Mouse (Mus musculus) liver, embryonic 13.5 days (tissue): Measurements from ENCODE around the gene Prdx1. TPM values are rescaled to one million over a fixed set of nuclear protein-coding genes. Genes with fewer than 3 reads are reported as not detected.
A peak's percentile ranks its signal among the peaks of the same experiment; 100 is the strongest.

Source experiments
- ATAC-seq: fragments of 200-750 bp; cut with Nextera tagmentation; 2 replicates; pipeline ENCODE4 v1.8.0; 2017; ENCODE audit warnings: low read depth, mild to moderate bottlenecking, moderate number of reproducible peaks, moderate library complexity
- DNase-seq: peaks from one replicate; pipeline ENCODE4 v3.0.0; 2022
- H3K27ac ChIP-seq: fragments of 300-500 bp; sonication (generic); 2 replicates; pipeline ENCODE4 v1.5.1; 2015; ENCODE audit warnings: moderate library complexity, mild to moderate bottlenecking, inconsistent platforms
- H3K27me3 ChIP-seq: fragments of 300-500 bp; sonication (generic); 2 replicates; pipeline ENCODE4 v1.6.1; 2015; ENCODE audit warnings: mild to moderate bottlenecking, inconsistent platforms
- H3K36me3 ChIP-seq: fragments of 300-500 bp; sonication (generic); 2 replicates; pipeline ENCODE4 v1.6.1; 2015; ENCODE audit warnings: mild to moderate bottlenecking, inconsistent platforms
- H3K4me1 ChIP-seq: fragments of 300-500 bp; sonication (generic); replicated peaks from 2 replicates; pipeline ENCODE4 v1.6.1; 2015; ENCODE audit warnings: inconsistent platforms
- H3K4me2 ChIP-seq: fragments of 300-500 bp; sonication (generic); 2 replicates; pipeline ENCODE4 v1.6.1; 2015; ENCODE audit warnings: inconsistent platforms, mild to moderate bottlenecking, moderate library complexity
- H3K4me3 ChIP-seq: fragments of 300-500 bp; sonication (generic); replicated peaks from 2 replicates; pipeline ENCODE4 v1.5.1; 2015; ENCODE audit warnings: mild to moderate bottlenecking, inconsistent platforms
- H3K9ac ChIP-seq: fragments of 300-500 bp; sonication (generic); 2 replicates; pipeline ENCODE4 v1.6.1; 2015; ENCODE audit warnings: mild to moderate bottlenecking, inconsistent platforms
- H3K9me3 ChIP-seq: fragments of 300-500 bp; sonication (generic); replicated peaks from 2 replicates; pipeline ENCODE4 v1.6.1; 2016; ENCODE audit warnings: inconsistent platforms
- WGBS: fragments of 180-500 bp; shearing (Covaris S2); methylation state at CpG from one replicate; pipeline ENCODE4 v1.1.7; 2015; ENCODE audit not compliant: insufficient replicate concordance; 5-methylcytosine and 5-hydroxymethylcytosine counted together
- polyA plus RNA-seq: library from polyadenylated mRNA; unstranded; fragments of >200 nt; fragmentation: Nextera tagmentation; extraction: Ambion mirVana; gene quantifications from 2 replicates; pipeline ENCODE4 v1.2.1, GENCODE M21; 2015

Gene Prdx1
- polyA plus RNA-seq, 1 experiment from 2014 or later = 994 TPM

DNA sequence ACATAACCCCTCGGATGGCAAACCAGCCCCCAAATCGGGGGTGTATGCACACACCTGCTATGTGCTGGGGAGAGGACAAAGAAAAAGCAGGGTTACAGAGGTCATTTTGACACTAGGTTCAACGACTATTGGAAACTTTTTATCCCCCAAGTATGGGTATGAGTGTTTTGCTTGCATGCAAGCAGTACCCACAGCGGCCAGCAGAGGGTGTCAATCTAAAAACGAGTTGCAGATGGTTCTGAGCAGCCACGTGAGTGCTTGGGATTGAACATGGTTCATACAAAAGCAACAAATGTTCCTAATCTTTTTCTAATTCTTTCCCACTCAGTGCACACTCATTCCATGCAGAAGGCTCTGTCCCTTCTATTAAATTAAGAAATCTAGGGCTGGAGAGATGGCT lies 18.5 kb downstream of the Prdx1 start:
- Histone ChIP-seq H3K9ac (no peak overlapping the region), H3K36me3 (peaks cover 23% of the 10 kb centered on the region), H3K4me2 (no peak overlapping the region), H3K27ac (no peak overlapping the region), H3K9me3 (no peaks in the 10 kb centered on the region), H3K4me3 (no peak overlapping the region), H3K4me1 (peaks cover 10% of the 10 kb centered on the region), H3K27me3 (no peaks in the 10 kb centered on the region)
- WGBS = 32% methylated on average over 6 of the region's 6 CpGs
- DNase-seq (peak; percentile 59), ATAC-seq (no peak)

DNA sequence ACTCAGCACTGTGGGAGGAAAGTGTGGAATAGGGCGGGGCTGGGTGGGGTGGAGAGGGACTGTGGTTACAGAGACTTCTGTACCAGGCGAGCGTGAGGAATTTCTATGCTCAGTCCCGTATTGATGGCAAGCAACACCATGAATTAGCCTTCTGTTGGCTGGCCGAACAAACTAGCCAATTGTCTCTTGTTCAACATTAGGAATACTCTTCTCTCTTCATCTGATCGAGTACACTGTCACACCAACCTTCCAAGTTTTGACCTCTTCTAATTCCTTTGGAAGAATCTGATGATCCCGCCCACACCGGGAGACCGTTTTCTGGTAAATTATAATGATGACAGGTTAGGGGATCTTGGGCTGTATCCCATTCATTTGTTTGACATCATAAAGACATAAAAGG lies 22.3 kb downstream of the Prdx1 start:
- no peaks in the 10 kb centered on the region for H3K27me3 ChIP-seq
- H3K9ac ChIP-seq = peak overlapping the region; percentile 78
- peaks cover 10% of the 10 kb centered on the region for H3K36me3 ChIP-seq
- H3K27ac ChIP-seq = no peak overlapping the region
- 5% methylated on average over 9 of the region's 9 CpGs for WGBS
- H3K9me3 ChIP-seq = no peaks in the 10 kb centered on the region
- peak overlapping the region; percentile 90 for H3K4me2 ChIP-seq
- H3K4me3 ChIP-seq = peak overlapping the region; percentile 75
- peaks cover 24% of the 10 kb centered on the region for H3K4me1 ChIP-seq
- ATAC-seq (no peak), DNase-seq (no peak)

DNA sequence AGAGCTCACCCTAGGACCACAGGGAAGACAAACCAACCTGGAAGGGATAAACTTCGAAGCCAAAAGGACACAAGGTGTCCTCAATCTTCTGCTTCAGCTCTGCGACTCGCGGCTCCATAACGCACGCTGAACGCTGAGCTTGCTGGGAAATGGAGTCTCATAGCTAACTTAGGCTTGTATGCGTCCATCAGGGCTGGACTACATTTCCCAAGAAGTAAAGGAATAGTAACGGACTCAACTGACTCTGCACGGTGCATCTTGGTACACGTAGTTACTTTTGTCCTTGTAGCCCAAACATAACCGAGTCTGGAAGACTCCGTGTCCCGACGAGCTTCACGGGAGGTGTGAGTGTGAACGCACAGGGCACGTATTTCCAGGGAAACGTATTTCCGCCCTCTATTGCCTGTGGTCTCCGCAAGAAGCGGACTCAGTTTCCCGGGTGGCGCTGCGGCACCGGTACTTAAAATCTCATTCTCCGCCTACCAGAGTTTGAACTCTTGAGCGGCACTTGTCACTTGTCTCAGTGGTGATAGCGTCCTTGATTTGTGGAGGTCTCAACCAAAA lies 22.9 kb downstream of the Prdx1 start, which contains the start of the genes Mmachc and Ccdc163:
TSS of gene Mmachc (minus strand) at position 206 of the 564 bp plus-strand sequence.
TSS of gene Ccdc163 (plus strand) at position 309 of the 564 bp plus-strand sequence.
- under 1% methylated on average over 29 of the region's 29 CpGs for WGBS
- Histone ChIP-seq H3K27me3 (no peaks in the 10 kb centered on the region), H3K9ac (peak within 1 kb of the TSS; percentile 78), H3K9me3 (no peaks in the 10 kb centered on the region), H3K36me3 (peaks cover 8% of the 10 kb centered on the region), H3K4me1 (peaks cover 24% of the 10 kb centered on the region), H3K27ac (peak within 1 kb of the TSS; percentile 63), H3K4me2 (peak within 1 kb of the TSS; percentile 90), H3K4me3 (peak within 1 kb of the TSS; percentile 75)
- DNase-seq (peak; percentile 85), ATAC-seq (peak; percentile 97)

- ATAC-seq (peak; percentile 2), DNase-seq (no peak)
- no peaks in the 10 kb centered on the region for H3K9me3 ChIP-seq
- peak overlapping the region; percentile 63 for H3K27ac ChIP-seq
- H3K4me2 ChIP-seq = peak overlapping the region; percentile 90
- peak overlapping the region; percentile 78 for H3K9ac ChIP-seq
- peak overlapping the region; percentile 75 for H3K4me3 ChIP-seq
- H3K4me1 ChIP-seq = peaks cover 24% of the 10 kb centered on the region
- WGBS = 6% methylated on average over 9 of the region's 9 CpGs
- peaks cover 3% of the 10 kb centered on the region; the same call in 1 of the 2 replicates for H3K36me3 ChIP-seq
- H3K27me3 ChIP-seq = no peaks in the 10 kb centered on the region
Observed at GRCm38 (mm10) chr4:116708791-116709390, 23.5 kb downstream of the Prdx1 start.

GRCm38 (mm10) chr4:116710154-116710553 lies 24.8 kb downstream of the Prdx1 start:
- 81% methylated on average over 2 of the region's 2 CpGs for WGBS
- no peak overlapping the region for H3K27ac ChIP-seq
- ATAC-seq = no peak
- no peaks in the 10 kb centered on the region for H3K27me3 ChIP-seq
- H3K36me3 ChIP-seq = peaks cover 9% of the 10 kb centered on the region
- H3K4me2 ChIP-seq = no peak overlapping the region
- H3K4me1 ChIP-seq = peaks cover 24% of the 10 kb centered on the region
- H3K9me3 ChIP-seq = no peaks in the 10 kb centered on the region
- H3K4me3 ChIP-seq = no peak overlapping the region
- H3K9ac ChIP-seq = no peak overlapping the region
- DNase-seq = no peak

DNA sequence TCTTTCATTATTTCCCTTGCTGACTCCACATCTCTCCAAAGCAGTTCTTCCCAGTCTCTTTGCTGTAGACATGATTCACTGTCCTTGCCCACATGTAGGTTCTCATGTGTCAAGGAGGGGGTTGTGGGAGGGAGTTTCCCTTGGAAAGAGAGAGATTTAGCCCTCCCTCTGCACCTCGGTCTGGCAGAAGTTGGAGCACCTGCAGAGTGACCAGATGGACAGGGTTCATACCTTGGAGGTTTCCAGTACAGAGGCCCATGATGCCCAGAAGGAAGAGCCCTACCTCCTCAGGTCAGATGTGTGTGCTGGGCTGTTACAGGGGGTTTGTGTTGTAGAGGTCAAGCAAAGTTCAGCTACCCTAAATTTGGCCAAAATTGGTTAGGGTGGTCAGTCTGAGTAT lies 27.2 kb downstream of the Prdx1 start:
- no peaks in the 10 kb centered on the region for H3K27me3 ChIP-seq
- H3K36me3 ChIP-seq = peaks cover 20% of the 10 kb centered on the region
- no peak for DNase-seq
- H3K4me2 ChIP-seq = no peak overlapping the region
- H3K4me3 ChIP-seq = no peak overlapping the region
- 60% methylated on average over 1 of the region's 1 CpGs for WGBS
- H3K27ac ChIP-seq = no peak overlapping the region
- H3K9me3 ChIP-seq = no peaks in the 10 kb centered on the region
- H3K9ac ChIP-seq = no peak overlapping the region
- ATAC-seq = no peak
- H3K4me1 ChIP-seq = peaks cover 18% of the 10 kb centered on the region

GRCm38 (mm10) chr4:116719396-116719795 lies 34.1 kb downstream of the Prdx1 start:
- no peak overlapping the region for H3K4me3 ChIP-seq
- H3K27me3 ChIP-seq = 0 out of 2 replicates have a peak, but pooled peaks cover 4% of the 10 kb centered on the region
- H3K9me3 ChIP-seq = no peaks in the 10 kb centered on the region
- ATAC-seq (no peak), DNase-seq (peak; percentile 38)
- no peak overlapping the region for H3K9ac ChIP-seq
- WGBS = 10% methylated on average over 3 of the region's 3 CpGs
- H3K36me3 ChIP-seq = peaks cover 17% of the 10 kb centered on the region
- H3K4me2 ChIP-seq = no peak overlapping the region
- H3K27ac ChIP-seq = no peak overlapping the region
- H3K4me1 ChIP-seq = peaks cover 22% of the 10 kb centered on the region

DNA sequence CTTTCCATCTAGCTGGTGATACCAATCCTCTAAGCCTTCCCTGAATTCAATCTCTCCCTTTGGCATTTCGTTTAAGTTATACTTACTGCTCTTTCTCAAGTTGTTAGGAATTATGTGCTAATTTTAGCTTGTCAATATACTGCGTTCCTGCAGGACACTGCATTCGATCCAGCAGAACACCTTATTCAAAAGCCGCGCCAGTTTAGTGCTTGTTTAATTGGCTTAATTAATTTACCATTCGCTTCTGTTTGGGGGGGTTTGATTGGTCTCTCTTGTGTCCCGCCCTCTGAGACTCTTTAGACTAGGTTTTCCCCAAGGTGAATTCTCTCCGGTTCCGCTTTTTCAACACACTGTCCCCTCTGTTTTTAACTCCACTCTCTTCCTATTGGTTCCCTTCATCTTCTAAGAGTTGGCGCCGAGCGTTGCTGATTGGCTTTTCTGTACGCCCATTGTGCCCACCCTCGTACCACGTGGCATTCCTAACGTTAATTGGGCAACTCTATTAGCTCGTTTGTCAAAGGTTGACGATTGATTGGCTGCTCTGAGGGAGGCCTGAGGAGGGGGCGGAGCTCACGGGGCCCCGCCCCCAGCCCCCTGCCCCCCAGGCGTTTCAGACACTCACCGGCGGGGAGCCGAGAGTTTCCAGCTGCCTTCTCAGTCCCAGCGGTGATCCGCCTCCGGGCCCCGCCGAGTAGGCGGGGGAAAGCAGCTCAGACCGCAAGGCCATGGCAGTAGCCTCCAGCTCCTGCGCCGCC lies 35.2 kb downstream of the Prdx1 start, which contains the start of gene Tesk2:
TSS of gene Tesk2 (plus strand) at position 606 of the 755 bp plus-strand sequence.
- Histone ChIP-seq H3K9me3 (no peaks in the 10 kb centered on the region), H3K4me2 (peak within 1 kb of the TSS; percentile 98), H3K4me3 (peak within 1 kb of the TSS; percentile 84), H3K36me3 (peaks cover 8% of the 10 kb centered on the region; the same call in 1 of the 2 replicates), H3K9ac (peak within 1 kb of the TSS; percentile 87), H3K27ac (peak within 1 kb of the TSS; percentile 74), H3K27me3 (0 out of 2 replicates have a peak, but pooled peaks cover 4% of the 10 kb centered on the region), H3K4me1 (peaks cover 22% of the 10 kb centered on the region)
- ATAC-seq = peak; percentile 92
- DNase-seq = peak; percentile 89
- WGBS = under 1% methylated on average over 34 of the region's 34 CpGs

GRCm38 (mm10) chr4:116721098-116721628 lies 35.8 kb downstream of the Prdx1 start:
- ATAC-seq (peak; percentile 53; the same call in 1 of the 2 replicates), DNase-seq (no peak)
- Histone ChIP-seq H3K4me3 (peak overlapping the region; percentile 84), H3K27ac (peak overlapping the region; percentile 74), H3K9ac (peak overlapping the region; percentile 87), H3K9me3 (no peaks in the 10 kb centered on the region), H3K4me2 (peak overlapping the region; percentile 98), H3K36me3 (peaks cover 3% of the 10 kb centered on the region; the same call in 1 of the 2 replicates), H3K27me3 (0 out of 2 replicates have a peak, but pooled peaks cover 4% of the 10 kb centered on the region), H3K4me1 (peaks cover 22% of the 10 kb centered on the region)
- 1% methylated on average over 29 of the region's 29 CpGs for WGBS

DNA sequence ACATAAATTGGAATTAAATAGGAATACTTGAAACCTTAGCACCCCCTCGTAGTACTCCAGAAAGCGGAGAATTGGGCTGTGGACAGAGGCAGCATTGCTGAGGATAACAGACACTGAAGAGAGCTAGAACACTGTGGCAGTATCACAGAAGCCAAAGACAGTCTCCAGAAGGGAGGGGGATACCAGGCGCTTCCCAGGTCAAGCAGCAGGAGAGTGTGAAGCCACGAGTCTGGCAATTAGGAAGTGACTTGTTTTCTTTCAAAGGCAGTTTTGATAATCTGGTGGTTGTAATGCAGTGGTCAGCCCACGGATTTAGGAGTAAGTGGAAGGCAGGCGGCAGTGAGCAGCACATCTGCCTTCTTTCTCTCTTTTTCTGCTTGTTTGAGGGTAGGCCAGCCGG lies 36.9 kb downstream of the Prdx1 start:
- no peak overlapping the region; the same call in 1 of the 2 replicates for H3K4me3 ChIP-seq
- no peaks in the 10 kb centered on the region for H3K9me3 ChIP-seq
- H3K27me3 ChIP-seq = 0 out of 2 replicates have a peak, but pooled peaks cover 4% of the 10 kb centered on the region
- no peaks in the 10 kb centered on the region for H3K36me3 ChIP-seq
- H3K4me2 ChIP-seq = peak overlapping the region; percentile 98
- DNase-seq (no peak), ATAC-seq (no peak)
- no peak overlapping the region for H3K27ac ChIP-seq
- H3K9ac ChIP-seq = no peak overlapping the region
- H3K4me1 ChIP-seq = peaks cover 22% of the 10 kb centered on the region
- WGBS = 48% methylated on average over 7 of the region's 7 CpGs

DNA sequence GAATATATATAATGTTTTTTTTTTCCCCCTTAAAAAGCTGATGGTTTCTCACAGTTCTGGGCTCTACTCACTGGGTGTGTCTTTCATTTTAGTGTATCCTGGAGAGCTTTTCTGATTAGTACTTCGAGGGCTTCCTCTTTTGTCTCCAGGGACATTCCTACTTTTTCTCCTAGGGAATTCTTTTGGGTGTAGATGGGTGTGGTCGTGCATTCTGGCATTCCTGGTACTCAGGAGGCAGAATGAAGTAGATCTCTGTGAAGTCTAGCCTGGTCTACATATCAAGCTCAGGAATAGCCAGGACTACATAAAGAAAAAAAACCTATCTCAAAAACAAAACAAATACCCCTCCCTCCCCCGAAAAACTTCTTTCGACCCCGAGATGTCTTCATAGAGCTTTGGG lies 40.1 kb downstream of the Prdx1 start:
- Histone ChIP-seq H3K4me1 (peaks cover 18% of the 10 kb centered on the region), H3K4me3 (no peak overlapping the region), H3K36me3 (no peaks in the 10 kb centered on the region), H3K9me3 (no peaks in the 10 kb centered on the region), H3K27me3 (0 out of 2 replicates have a peak, but pooled peaks cover 4% of the 10 kb centered on the region), H3K4me2 (no peak overlapping the region), H3K27ac (no peak overlapping the region), H3K9ac (no peak overlapping the region)
- ATAC-seq = no peak
- WGBS = 66% methylated on average over 5 of the region's 5 CpGs
- DNase-seq = no peak
